Mouse (Mus musculus) left cerebral cortex, postnatal 36 days (tissue): ENCODE results near the gene Dpp4. TPM values are rescaled to one million over a fixed set of nuclear protein-coding genes. Genes with fewer than 3 reads are reported as not detected.
A peak's percentile ranks its signal among the peaks of the same experiment; 100 is the strongest.

Experiments
- DNase-seq, 2 experiments: peaks; one replicate each; pipeline ENCODE4 v3.0.0; 2021 to 2022; ENCODE audit warnings: low spot score in 2 of 2, mixed read lengths in 1 of 2
- intact Hi-C: fragments of 180-260 bp; cut with DNase I; formaldehyde crosslinking; loops from one replicate; pipeline ENCODE4 v1.15.1; 2025
- total RNA-seq, 2 experiments: library from RNA; stranded (reverse); gene quantifications; 2 replicates each; pipeline ENCODE4 v1.2.3; 2021

Dpp4 gene
- total RNA-seq, 2 experiments from 2014 or later = 1.7 to 2.5 TPM

GRCm38 (mm10) chr2:62411211-62412080 is 585 bp downstream of the Dpp4 start:
- peak in 1 of 2 experiments; percentile 5 for DNase-seq
- intact Hi-C loops = no loop called here

- no peak for DNase-seq
- intact Hi-C loops = no loop called here
Observed at GRCm38 (mm10) chr2:62408701-62409201, 3.3 kb downstream of the Dpp4 start.

DNA sequence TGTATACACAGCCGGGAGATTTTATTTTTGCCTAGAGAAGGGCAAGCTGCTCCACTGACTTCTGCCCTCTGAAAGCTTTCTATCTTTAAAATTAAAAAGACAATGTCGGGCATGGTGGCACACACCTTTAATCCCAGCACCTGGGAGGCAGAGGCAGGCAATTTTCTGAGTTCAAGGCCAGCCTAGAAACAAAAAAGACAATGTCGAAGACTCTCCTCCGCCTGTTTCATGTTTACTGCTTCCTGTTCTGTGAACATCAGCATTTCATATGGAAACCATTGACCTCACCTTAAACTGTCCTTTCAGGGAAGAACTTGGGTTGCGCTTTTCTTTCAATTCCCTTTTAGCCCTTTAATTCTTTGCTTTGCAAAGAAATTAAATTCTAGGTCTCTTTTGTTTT is 3.8 kb downstream of the Dpp4 start:
- no peak for DNase-seq
- intact Hi-C loops = no loop called here

DNA sequence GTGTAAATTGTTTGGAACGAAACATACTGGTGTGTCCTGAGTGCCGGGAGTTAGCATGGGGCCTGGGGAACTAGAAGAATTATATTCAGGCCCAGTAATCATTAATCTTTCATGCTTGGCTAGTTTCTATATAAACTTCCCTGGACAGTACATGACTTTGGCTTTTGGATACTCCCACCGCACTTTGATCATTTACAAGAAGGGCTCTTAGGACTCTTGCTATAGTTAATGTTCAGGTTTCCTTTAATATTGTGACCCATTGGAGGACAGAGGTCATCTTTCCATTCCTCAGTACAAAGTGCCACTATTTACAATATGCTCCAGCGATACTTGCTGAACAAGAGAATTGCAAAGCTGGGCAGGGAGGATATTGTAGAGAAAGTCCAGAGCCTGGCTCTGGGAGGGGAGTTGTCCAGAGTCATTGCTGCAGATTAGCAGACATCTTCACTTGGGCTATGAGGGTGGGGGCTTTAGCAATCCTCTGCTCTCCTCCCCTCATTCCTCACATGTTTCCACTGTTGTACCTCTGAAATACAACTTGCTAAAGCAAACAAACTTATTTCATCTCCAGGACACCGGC is 8.4 kb downstream of the Dpp4 start:
- no peak for DNase-seq
- intact Hi-C loops = no loop called here

DNA sequence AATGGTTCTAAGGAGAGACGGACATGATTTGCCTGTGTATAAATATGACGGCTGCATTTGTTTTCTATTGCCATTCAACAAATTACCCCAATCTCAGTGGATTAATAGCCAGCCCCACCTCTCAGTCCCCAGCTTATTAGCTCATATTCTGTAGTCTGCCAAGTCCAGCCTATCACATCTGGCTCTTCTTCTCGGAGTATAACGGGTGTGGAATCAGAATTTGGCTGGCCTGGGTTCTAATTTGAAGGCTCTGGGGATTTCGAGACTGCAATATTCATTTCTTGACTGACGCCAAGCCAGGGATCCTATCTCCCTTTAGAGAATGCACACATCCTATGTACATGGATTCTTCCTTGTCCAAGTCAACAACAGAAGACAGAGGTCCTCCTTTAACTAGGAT is 11.0 kb downstream of the Dpp4 start:
- intact Hi-C loops = no loop called here
- DNase-seq = no peak

DNA sequence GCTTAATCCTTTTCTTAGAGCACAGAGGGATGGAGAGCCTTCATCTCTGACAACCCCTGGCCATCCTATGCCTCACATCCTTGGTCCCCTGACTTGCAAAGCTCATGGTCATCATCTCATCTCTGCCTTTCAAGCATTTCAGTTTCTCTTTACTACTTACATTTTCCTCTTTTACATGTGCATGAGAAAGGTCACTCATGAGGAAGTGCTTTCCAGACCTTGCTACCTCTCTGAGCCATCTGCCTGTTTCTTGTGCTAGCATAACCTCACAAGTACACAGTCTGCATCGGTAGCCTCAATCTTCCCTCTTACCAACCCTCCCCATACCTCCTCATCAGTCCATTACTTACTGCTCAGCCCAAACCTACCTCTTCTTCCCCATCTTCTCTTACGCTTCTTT is 12.2 kb downstream of the Dpp4 start:
- intact Hi-C loops = no loop called here
- no peak for DNase-seq

DNA sequence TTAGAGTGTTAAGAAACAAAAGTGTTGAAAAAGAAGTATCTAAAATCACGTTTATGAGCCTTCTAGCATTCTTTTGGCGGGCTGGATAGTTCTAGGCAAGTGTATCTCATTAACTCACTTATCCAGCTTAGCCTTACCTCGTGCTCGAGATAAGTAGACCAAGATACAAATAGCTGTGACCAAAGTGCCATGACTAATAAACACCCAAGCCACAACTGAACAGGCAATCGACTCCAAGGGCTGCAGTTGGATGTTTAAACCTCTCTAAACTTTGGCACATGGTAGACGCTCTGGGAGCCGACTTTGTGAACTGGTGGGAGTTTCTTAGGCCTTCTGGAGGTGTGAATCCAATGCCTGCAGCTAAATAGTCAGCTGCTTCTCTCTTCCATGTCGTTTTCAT is 12.7 kb downstream of the Dpp4 start:
- intact Hi-C loops = no loop called here
- no peak for DNase-seq

DNA sequence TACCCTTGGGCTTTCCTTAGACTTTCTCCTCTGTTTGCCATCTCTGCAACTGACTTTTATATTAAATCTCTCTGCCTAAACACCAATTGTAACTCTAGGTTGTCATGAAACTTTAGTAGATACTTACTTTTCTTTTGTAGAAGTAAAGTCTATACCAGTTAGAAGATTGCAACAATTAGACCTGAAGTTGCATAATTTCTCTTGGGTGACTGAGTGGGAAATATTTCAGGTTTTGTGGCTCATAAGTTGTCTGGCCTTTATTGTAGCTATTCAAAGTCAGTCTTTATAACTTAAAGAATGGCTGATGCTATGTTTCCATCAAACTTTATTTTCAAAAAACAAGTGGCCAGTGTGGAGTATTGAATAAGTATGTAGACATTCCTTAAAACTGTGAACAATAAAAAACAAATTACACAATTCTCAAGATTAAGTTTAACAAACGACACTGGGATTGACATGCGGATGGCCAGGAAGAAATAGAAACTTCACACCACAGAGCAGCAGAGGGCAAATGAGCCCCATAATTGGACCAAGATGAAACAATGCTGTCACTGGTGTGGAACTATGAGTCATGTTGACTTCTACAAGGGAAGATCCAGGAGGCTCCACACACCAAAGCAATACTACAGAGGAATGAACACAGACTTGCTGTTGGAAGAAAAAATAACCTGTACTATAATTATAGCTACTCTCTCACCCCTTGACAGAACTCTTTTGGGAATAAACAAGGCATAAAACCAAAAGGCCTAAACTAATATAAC is 13.7 kb downstream of the Dpp4 start:
- DNase-seq = no peak
- intact Hi-C loops = no loop called here

DNA sequence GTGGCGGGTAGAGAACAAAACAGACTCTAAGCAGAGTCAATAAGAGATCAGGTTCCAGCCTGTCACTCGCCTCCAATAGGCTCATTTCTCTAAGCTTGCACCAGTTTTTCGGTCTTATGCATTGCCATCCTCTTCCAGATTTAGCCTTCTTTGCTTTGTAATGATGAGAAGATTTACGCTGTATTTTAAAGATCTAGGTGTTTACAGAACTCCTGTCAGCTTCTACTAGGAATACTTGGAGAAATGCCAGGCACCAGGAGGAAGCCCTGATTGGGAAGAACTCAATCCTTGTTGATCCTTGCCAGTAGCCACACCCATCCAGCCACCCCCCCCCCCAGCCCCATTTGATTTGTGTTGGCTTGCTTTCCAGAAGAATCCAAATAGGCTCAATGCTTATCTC is 14.4 kb downstream of the Dpp4 start:
- intact Hi-C loops = no loop called here
- no peak for DNase-seq

GRCm38 (mm10) chr2:62396799-62397198 is 15.2 kb downstream of the Dpp4 start:
- intact Hi-C loops = no loop called here
- DNase-seq = no peak

GRCm38 (mm10) chr2:62394800-62395199 is 17.2 kb downstream of the Dpp4 start:
- DNase-seq = no peak
- intact Hi-C loops = no loop called here

DNA sequence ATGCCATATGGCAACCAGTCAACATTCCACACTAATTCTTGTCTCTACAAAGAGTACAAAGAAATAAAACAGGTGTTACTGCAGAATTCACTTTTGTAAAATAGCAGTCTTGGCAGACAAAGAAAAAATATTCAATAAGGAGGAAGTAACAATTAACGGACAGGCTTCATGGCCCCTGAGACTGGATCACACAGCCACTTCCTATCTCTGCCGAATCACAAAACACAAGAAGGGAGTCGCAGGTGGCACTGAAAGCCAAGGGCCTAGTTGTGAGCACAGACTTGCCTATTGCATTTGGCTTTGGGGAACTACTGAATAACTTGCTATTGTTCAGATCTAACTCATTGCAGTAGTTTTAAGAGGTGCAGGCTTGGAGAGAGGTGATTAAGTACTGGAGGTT is 19.9 kb downstream of the Dpp4 start:
- intact Hi-C loops = no loop called here
- DNase-seq = no peak

DNA sequence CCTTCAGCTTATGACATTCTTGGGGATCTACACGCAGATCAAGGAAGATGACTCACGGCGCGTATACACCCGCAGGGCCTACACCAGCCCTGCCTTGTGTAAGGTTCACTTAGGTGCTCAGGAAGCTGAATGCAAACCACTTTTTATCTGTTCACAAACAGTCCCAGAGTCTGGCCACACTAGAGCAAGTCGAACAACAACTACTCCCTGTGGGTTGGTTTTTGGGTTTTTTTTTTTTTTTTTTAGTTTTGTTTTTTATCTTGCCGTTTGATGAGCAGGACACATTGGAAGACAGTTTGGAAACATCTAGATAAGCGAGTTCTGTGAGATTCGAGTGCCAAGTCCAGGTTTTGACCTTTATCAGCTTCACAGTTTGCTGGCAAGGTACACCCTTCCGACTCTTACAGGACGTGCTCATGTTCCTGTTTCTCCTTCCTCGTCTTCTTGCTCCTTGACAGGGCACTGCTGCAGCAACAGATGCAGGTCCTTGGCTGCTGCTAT is 21.0 kb downstream of the Dpp4 start:
- no peak for DNase-seq

GRCm38 (mm10) chr2:62390305-62390704 is 21.7 kb downstream of the Dpp4 start:
- intact Hi-C loops = no loop called here

More for the DNA sequence above, 21.0 kb downstream of the Dpp4 start:
- intact Hi-C loops = no loop called here

GRCm38 (mm10) chr2:62388841-62389240 is 23.2 kb downstream of the Dpp4 start:
- intact Hi-C loops = no loop called here
- peak in 1 of 2 experiments; percentile 26 for DNase-seq

More at GRCm38 (mm10) chr2:62390305-62390704, 21.7 kb downstream of the Dpp4 start:
- no peak for DNase-seq

DNA sequence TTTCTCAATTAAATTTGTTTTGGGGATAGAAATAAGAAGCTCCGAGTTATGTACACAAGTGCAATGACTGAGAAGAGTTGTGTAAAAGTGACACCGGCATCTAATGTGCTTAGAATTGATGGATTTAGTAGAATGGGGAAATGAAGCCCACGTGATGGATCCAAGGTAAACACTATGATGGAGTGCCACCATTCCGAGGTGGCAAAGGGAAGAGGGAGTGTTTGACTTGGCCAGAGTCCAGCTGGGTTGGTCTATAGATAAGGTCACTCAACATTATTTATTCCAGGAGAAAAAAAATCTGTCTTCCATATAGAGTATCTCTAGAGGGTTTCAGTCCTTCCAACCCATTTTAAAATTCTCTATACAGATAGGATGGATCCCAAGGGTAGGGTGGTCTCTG is 28.8 kb downstream of the Dpp4 start:
- DNase-seq = no peak
- intact Hi-C loops = no loop called here

DNA sequence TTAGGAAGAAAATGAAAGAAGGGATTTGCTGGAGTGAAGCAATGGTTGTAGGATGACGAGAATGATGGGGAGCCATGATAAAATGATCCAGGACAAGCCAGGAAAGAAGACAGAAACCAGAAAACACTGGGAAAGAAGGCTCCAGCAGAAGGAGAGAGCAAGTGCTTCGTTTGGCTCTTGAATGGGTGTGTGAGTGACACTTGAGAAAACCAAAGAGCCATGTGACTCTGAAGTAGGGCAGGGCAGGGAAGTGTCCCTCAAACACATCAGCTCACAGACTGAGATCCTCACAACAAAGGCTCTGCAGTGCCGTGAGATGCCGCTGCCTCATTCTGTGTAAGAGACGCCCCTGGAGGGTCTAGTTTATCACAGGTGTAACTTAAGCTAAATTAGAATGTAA is 29.6 kb downstream of the Dpp4 start:
- intact Hi-C loops = no loop called here
- DNase-seq = no peak

DNA sequence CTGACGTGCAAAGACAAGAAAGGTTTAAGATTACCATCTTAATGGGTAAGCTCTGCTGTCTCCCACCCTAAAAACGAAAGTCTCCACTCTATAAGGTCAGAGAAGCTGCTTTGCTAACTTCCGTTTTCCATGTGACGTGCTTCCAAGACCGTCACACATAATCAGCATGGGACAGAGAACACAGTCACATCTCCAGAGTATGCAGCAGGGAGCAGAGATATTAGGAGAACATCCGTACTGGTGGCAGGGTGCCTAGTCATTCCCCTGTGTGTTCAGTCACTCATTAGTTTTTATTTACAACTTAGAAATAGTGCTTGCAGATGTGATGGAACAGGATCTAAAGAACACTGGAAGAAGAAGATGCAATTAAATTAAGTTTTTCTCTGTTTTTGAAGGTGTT is 30.3 kb downstream of the Dpp4 start:
- no peak for DNase-seq
- intact Hi-C loops = no loop called here

DNA sequence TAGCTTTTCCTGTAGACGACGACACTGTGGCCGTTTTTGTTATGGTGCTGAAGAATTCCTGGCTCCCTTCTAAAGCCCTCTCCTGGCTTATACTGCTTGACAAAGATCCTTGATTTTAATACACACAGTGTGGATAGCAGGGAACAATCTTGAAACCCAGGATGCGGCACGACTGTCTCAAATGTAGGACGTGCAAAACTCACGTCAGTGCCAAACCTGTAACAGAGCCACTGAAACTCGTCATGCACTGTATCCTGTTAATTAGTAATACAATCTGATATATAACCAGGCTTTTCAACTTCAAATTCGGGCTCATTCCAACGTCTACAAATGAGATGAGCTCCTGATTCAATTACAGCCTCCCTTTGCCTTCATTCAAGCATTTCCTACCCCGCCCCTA is 38.3 kb downstream of the Dpp4 start:
- DNase-seq = peak in 1 of 2 experiments; percentile 22
- intact Hi-C loops = no loop called here

DNA sequence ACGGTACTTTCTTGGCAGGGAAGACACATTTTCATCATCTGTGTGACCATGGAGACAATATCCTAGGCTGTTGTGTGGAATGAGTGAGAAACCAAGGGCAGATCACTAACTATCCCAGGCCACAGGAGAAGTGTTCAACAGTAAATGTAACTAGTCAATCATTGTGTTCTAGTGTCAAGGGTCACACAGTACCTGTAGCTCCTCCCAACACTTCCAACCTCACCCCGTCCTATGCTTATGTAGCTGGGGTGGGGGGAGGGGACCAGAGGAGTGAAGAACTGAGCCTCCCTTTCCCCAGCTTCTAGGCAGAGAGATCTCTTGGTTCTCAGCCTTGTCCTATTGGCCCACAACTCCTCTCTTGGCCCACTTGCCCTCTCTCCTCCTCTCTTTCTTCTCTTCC is 42.0 kb downstream of the Dpp4 start:
- intact Hi-C loops = no loop called here
- DNase-seq = no peak
